Mouse (Mus musculus): ENCODE measurements around the gene Rap1b. TPM values are rescaled to one million over a fixed set of nuclear protein-coding genes. Genes with fewer than 3 reads are reported as not detected.

The Rap1b gene
- polyA plus RNA-seq, 1 experiment from 2014 or later: 160 TPM

- Histone ChIP-seq H3K36me3 (peaks cover 39% of the 10 kb centered on the region), H3K27me3 (no peaks in the 10 kb centered on the region), H3K4me2 (replicated peaks) (no peak overlapping the region), H3K9me3 (no peaks in the 10 kb centered on the region), H3K9ac (no peak overlapping the region), H3K4me3 (no peak overlapping the region), H3K4me1 (0 out of 2 replicates have a peak, but pooled peaks cover 4% of the 10 kb centered on the region), H3K27ac (no peak overlapping the region)
- WGBS: 88% methylated on average over 2 of the region's 2 CpGs
- ATAC-seq (ENCODE audit: insufficient number of reproducible peaks, insufficient read depth, low FRiP score, low TSS enrichment): no peak
Observed at GRCm38 (mm10) chr10:117812501-117812900, 33.3 kb downstream of the Rap1b start.

- H3K27me3 ChIP-seq: no peaks in the 10 kb centered on the region
- H3K27ac ChIP-seq: no peak overlapping the region
- H3K4me3 ChIP-seq: no peak overlapping the region
- H3K9ac ChIP-seq: no peak overlapping the region
- no peak overlapping the region for H3K4me2 ChIP-seq (replicated peaks)
- H3K9me3 ChIP-seq: no peaks in the 10 kb centered on the region
- no peak for ATAC-seq (ENCODE audit: insufficient number of reproducible peaks, insufficient read depth, low FRiP score, low TSS enrichment)
- peaks cover 31% of the 10 kb centered on the region for H3K36me3 ChIP-seq
- 93% methylated on average over 8 of the region's 8 CpGs for WGBS
- 0 out of 2 replicates have a peak, but pooled peaks cover 4% of the 10 kb centered on the region for H3K4me1 ChIP-seq
Observed at GRCm38 (mm10) chr10:117811555-117811954, 34.3 kb downstream of the Rap1b start.

- Histone ChIP-seq H3K27ac (no peak overlapping the region), H3K4me3 (no peak overlapping the region), H3K36me3 (peaks cover 22% of the 10 kb centered on the region), H3K27me3 (no peaks in the 10 kb centered on the region), H3K9me3 (no peaks in the 10 kb centered on the region), H3K4me2 (replicated peaks) (no peak overlapping the region), H3K4me1 (0 out of 2 replicates have a peak, but pooled peaks cover 4% of the 10 kb centered on the region), H3K9ac (no peak overlapping the region)
- ATAC-seq (ENCODE audit: insufficient number of reproducible peaks, insufficient read depth, low FRiP score, low TSS enrichment): no peak
- 81% methylated on average over 11 of the region's 11 CpGs for WGBS
Observed at GRCm38 (mm10) chr10:117810506-117810905, 35.3 kb downstream of the Rap1b start.

GRCm38 (mm10) chr10:117808068-117808467, 37.8 kb downstream of the Rap1b start:
- Histone ChIP-seq H3K9ac (no peak overlapping the region), H3K4me3 (no peak overlapping the region), H3K4me1 (0 out of 2 replicates have a peak, but pooled peaks cover 4% of the 10 kb centered on the region), H3K9me3 (no peaks in the 10 kb centered on the region), H3K27me3 (no peaks in the 10 kb centered on the region), H3K27ac (no peak overlapping the region), H3K4me2 (replicated peaks) (no peak overlapping the region), H3K36me3 (peaks cover 10% of the 10 kb centered on the region)
- WGBS: 86% methylated on average over 6 of the region's 6 CpGs
- ATAC-seq (ENCODE audit: insufficient number of reproducible peaks, insufficient read depth, low FRiP score, low TSS enrichment): no peak

GRCm38 (mm10) chr10:117805919-117806318, 39.9 kb downstream of the Rap1b start:
- WGBS: 51% methylated on average over 9 of the region's 9 CpGs
- no peaks in the 10 kb centered on the region for H3K27me3 ChIP-seq
- 0 out of 2 replicates have a peak, but pooled peaks cover 4% of the 10 kb centered on the region for H3K4me1 ChIP-seq
- no peaks in the 10 kb centered on the region for H3K9me3 ChIP-seq
- no peak overlapping the region for H3K4me2 ChIP-seq (replicated peaks)
- H3K36me3 ChIP-seq: peaks cover 2% of the 10 kb centered on the region; the same call in 1 of the 2 replicates
- no peak overlapping the region for H3K27ac ChIP-seq
- H3K4me3 ChIP-seq: no peak overlapping the region
- ATAC-seq (ENCODE audit: insufficient number of reproducible peaks, insufficient read depth, low FRiP score, low TSS enrichment): no peak
- H3K9ac ChIP-seq: no peak overlapping the region

- H3K27me3 ChIP-seq: no peaks in the 10 kb centered on the region
- H3K36me3 ChIP-seq: no peaks in the 10 kb centered on the region
- H3K9ac ChIP-seq: no peak overlapping the region
- H3K4me3 ChIP-seq: no peak overlapping the region
- 89% methylated on average over 31 of the region's 31 CpGs for WGBS
- 0 out of 2 replicates have a peak, but pooled peaks cover 2% of the 10 kb centered on the region for H3K4me1 ChIP-seq
- H3K9me3 ChIP-seq: no peaks in the 10 kb centered on the region
- no peak for ATAC-seq (ENCODE audit: insufficient number of reproducible peaks, insufficient read depth, low FRiP score, low TSS enrichment)
- no peak overlapping the region for H3K4me2 ChIP-seq (replicated peaks)
- H3K27ac ChIP-seq: no peak overlapping the region
Observed at GRCm38 (mm10) chr10:117803870-117804850, 41.7 kb downstream of the Rap1b start.

- Histone ChIP-seq H3K27ac (no peak overlapping the region), H3K4me2 (replicated peaks) (no peak overlapping the region), H3K9ac (no peak overlapping the region), H3K4me1 (no peaks in the 10 kb centered on the region), H3K4me3 (no peak overlapping the region), H3K36me3 (no peaks in the 10 kb centered on the region), H3K9me3 (no peaks in the 10 kb centered on the region), H3K27me3 (no peaks in the 10 kb centered on the region)
- 92% methylated on average over 9 of the region's 9 CpGs for WGBS
- ATAC-seq (ENCODE audit: insufficient number of reproducible peaks, insufficient read depth, low FRiP score, low TSS enrichment): no peak
Observed at GRCm38 (mm10) chr10:117801886-117802285, 43.9 kb downstream of the Rap1b start.

GRCm38 (mm10) chr10:117799806-117800205, 46.0 kb downstream of the Rap1b start:
- no peak overlapping the region for H3K4me3 ChIP-seq
- no peak overlapping the region for H3K27ac ChIP-seq
- H3K36me3 ChIP-seq: no peaks in the 10 kb centered on the region
- H3K9ac ChIP-seq: no peak overlapping the region
- H3K27me3 ChIP-seq: no peaks in the 10 kb centered on the region
- H3K4me1 ChIP-seq: no peaks in the 10 kb centered on the region
- ATAC-seq (ENCODE audit: insufficient number of reproducible peaks, insufficient read depth, low FRiP score, low TSS enrichment): no peak
- no peak overlapping the region for H3K4me2 ChIP-seq (replicated peaks)
- WGBS: 89% methylated on average over 11 of the region's 11 CpGs
- H3K9me3 ChIP-seq: no peaks in the 10 kb centered on the region

- H3K4me2 ChIP-seq (replicated peaks): no peak overlapping the region
- no peak overlapping the region for H3K9ac ChIP-seq
- H3K27me3 ChIP-seq: no peaks in the 10 kb centered on the region
- no peak for ATAC-seq (ENCODE audit: insufficient number of reproducible peaks, insufficient read depth, low FRiP score, low TSS enrichment)
- H3K27ac ChIP-seq: no peak overlapping the region
- no peaks in the 10 kb centered on the region for H3K9me3 ChIP-seq
- no peak overlapping the region for H3K4me3 ChIP-seq
- 86% methylated on average over 6 of the region's 6 CpGs for WGBS
- H3K4me1 ChIP-seq: no peaks in the 10 kb centered on the region
- no peaks in the 10 kb centered on the region for H3K36me3 ChIP-seq
Observed at GRCm38 (mm10) chr10:117798436-117799035, 47.3 kb downstream of the Rap1b start.

GRCm38 (mm10) chr10:117797684-117798083, 48.2 kb downstream of the Rap1b start:
- Histone ChIP-seq H3K4me1 (no peaks in the 10 kb centered on the region), H3K9ac (no peak overlapping the region), H3K4me3 (no peak overlapping the region), H3K9me3 (no peaks in the 10 kb centered on the region), H3K36me3 (no peaks in the 10 kb centered on the region), H3K27me3 (no peaks in the 10 kb centered on the region), H3K4me2 (replicated peaks) (no peak overlapping the region), H3K27ac (no peak overlapping the region)
- 75% methylated on average over 7 of the region's 7 CpGs for WGBS
- no peak for ATAC-seq (ENCODE audit: insufficient number of reproducible peaks, insufficient read depth, low FRiP score, low TSS enrichment)

GRCm38 (mm10) chr10:117797106-117797505, 48.7 kb downstream of the Rap1b start:
- Histone ChIP-seq H3K4me2 (replicated peaks) (no peak overlapping the region), H3K9me3 (no peaks in the 10 kb centered on the region), H3K36me3 (no peaks in the 10 kb centered on the region), H3K9ac (no peak overlapping the region), H3K27me3 (no peaks in the 10 kb centered on the region), H3K4me3 (no peak overlapping the region), H3K4me1 (no peaks in the 10 kb centered on the region), H3K27ac (no peak overlapping the region)
- ATAC-seq (ENCODE audit: insufficient number of reproducible peaks, insufficient read depth, low FRiP score, low TSS enrichment): no peak
- WGBS: 91% methylated on average over 12 of the region's 12 CpGs

- Histone ChIP-seq H3K9ac (no peak overlapping the region), H3K4me2 (replicated peaks) (no peak overlapping the region), H3K4me1 (peaks cover 7% of the 10 kb centered on the region), H3K36me3 (no peaks in the 10 kb centered on the region), H3K27me3 (no peaks in the 10 kb centered on the region), H3K27ac (no peak overlapping the region), H3K9me3 (no peaks in the 10 kb centered on the region), H3K4me3 (no peak overlapping the region)
- WGBS: 94% methylated on average over 7 of the region's 7 CpGs
- no peak for ATAC-seq (ENCODE audit: insufficient number of reproducible peaks, insufficient read depth, low FRiP score, low TSS enrichment)
Observed at GRCm38 (mm10) chr10:117796181-117796580, 49.7 kb downstream of the Rap1b start.

Measured in embryonic facial prominence, embryonic 12.5 days (tissue).